Mouse (Mus musculus) inflammation-experienced regulatory T-cells (primary cell): ENCODE data around the gene Myo10. TPM values are rescaled to one million over a fixed set of nuclear protein-coding genes. Genes with fewer than 3 reads are reported as not detected.

ENCODE experiments used
- polyA plus RNA-seq, 2 experiments: library from polyadenylated mRNA; unstranded; fragments of 100-300 nt; shearing (Covaris generic); gene quantifications; one replicate each; pipeline ENCODE4 v1.2.1; 2017

Myo10 gene
- 1 to 10 TPM; 2.4 to 6.4 TPM for polyA plus RNA-seq

DNA sequence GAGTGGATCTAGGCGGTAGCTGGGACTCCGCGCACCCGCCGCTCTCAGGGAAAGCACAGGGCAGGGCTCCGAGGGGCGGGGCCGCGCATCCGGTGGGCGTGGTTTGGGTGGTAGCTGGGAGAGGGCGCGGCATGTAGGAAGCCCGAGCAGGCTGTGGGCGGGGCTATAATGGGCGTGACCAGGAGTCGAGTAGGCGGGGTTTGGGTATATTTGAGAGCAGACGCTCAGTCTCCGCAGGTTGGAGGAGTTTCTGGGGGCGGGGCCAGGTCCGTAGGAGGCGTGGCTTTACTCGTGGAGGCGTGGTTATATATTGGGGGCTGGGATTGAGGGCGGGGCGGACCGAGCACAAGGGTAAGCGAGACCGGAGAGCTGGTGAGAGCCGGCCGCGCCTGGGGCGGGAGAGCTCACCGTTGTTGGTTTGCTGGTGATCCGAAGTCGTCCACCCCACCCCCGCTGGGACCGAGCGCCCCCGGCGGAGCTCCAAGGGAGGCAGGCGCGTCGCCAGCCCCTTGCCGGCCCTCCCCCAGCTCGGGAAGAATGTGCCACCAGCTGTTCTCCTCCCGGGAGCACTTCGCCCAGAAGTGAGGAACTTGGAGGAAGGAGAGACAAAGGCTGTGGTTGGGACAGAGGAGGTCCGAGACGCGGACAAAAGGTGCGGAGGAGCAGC is at the start of gene Myo10:
Myo10 (plus strand) TSS at position 326 of the 667 bp plus-strand sequence.

GRCm38 (mm10) chr15:25843086-25843991 is 221.0 kb downstream of the Myo10 start, which contains the start of gene Retreg1:
Retreg1 (plus strand) TSS chr15:25843180.

Other genes with a start within 250 kb of the Myo10 start
- gene Basp1, start 208.8 kb upstream of the Myo10 start, polyA plus RNA-seq, result 1 to 10 TPM; 1.0 to 5.4 TPM
- 10 to 100 TPM; 50.6 to 55.4 TPM for gene Retreg1, start 220.7 kb downstream of the Myo10 start, polyA plus RNA-seq